ENCODE assay signal across 9 mouse cellular contexts in genomic region chr4:117914031-117914430, GRCm38 (mm10). TPM values are rescaled to one million over a fixed set of nuclear protein-coding genes. Genes with fewer than 3 reads are reported as not detected.
DNase-seq lines count a peak whose midpoint lies in the region; ATAC-seq and TF ChIP-seq lines count a peak whose summit lies in the region.
"Had no signal": no experiment of that assay in that cellular context is flagged by ENCODE, and none has a peak within 500 bp of the region (broad histone marks: within the 10 kb centered on the region; RNA-seq: fewer than 3 reads in every experiment).

No protein-coding gene starts in this region.

- no peak for TF ChIP-seq CTCF in heart, adult 2 months (IDR thresholded peaks at IDR 0.05)
- no peak for TF ChIP-seq CTCF in MEL (IDR thresholded peaks at IDR 0.05 in 2 of 3, conservative IDR thresholded peaks at IDR 0.05 in 1 of 3; ENCODE audit: control insufficient read depth in 1 of 3, insufficient read depth in 1 of 3, low read depth in 2 of 3, low read length in 3 of 3, poor library complexity in 1 of 3, severe bottlenecking in 1 of 3)

- H3K4me1 ChIP-seq in heart, adult 2 months (ENCODE audit: control insufficient read depth, insufficient read depth, low read length): peaks cover 6% of the 10 kb centered on the region
- H3K4me1 ChIP-seq in MEL (ENCODE audit: control insufficient read depth in 1 of 2, insufficient read depth in 2 of 2, low read length in 2 of 2): peaks cover 13 to 33% of the 10 kb centered on the region in 2 experiments
- H3K4me1 ChIP-seq in forebrain, embryonic 15.5 days: peaks cover 61% of the 10 kb centered on the region
- peaks cover 32% of the 10 kb centered on the region for H3K4me1 ChIP-seq in limb, embryonic 13.5 days
- peaks cover 49% of the 10 kb centered on the region for H3K4me1 ChIP-seq in stomach, embryonic 15.5 days

- ATAC-seq in forebrain, embryonic 15.5 days (replicated peaks): 0 out of 2 replicates have a peak, but pooled peaks have one; percentile 0
- 0 out of 2 replicates have a peak, but pooled peaks have one; percentile 1 for ATAC-seq in limb, embryonic 13.5 days (ENCODE audit: low FRiP score, low read depth)
- no peak; the same call in 1 of the 2 replicates for ATAC-seq in stomach, embryonic 15.5 days (ENCODE audit: insufficient read depth, low FRiP score, low read depth)

- no peaks in the 10 kb centered on the region for H3K27me3 ChIP-seq in heart, adult 2 months (ENCODE audit: control insufficient read depth, insufficient read depth, low read length)
- H3K27me3 ChIP-seq in MEL (ENCODE audit: control insufficient read depth in 1 of 2, insufficient read depth in 2 of 2, low read length in 2 of 2): no peaks in the 10 kb centered on the region
- no peaks in the 10 kb centered on the region for H3K27me3 ChIP-seq in forebrain, embryonic 15.5 days
- no peaks in the 10 kb centered on the region for H3K27me3 ChIP-seq in limb, embryonic 13.5 days
- H3K27me3 ChIP-seq in stomach, embryonic 15.5 days (replicated peaks): no peaks in the 10 kb centered on the region

- intact Hi-C loops in heart, adult 2 months (cut with DNase I): no loop called here
- intact Hi-C loops in left cerebral cortex, postnatal 36 days (cut with DNase I): loop anchor here (2.0 to 10.0 kb wide), 2 partner anchors 27 to 381 kb away; partner anchors contain the start of genes Atp6v0b and Ptprf

- peak overlapping the region; percentile 92 for H3K9ac ChIP-seq in heart, adult 2 months (ENCODE audit: low read depth, low read length)
- H3K9ac ChIP-seq in MEL (ENCODE audit: control insufficient read depth, low read depth, low read length, poor library complexity, severe bottlenecking): peak overlapping the region; percentile 75
- H3K9ac ChIP-seq in forebrain, embryonic 15.5 days (replicated peaks): peak overlapping the region; percentile 92
- peak overlapping the region; percentile 92 for H3K9ac ChIP-seq in limb, embryonic 13.5 days
- peak overlapping the region; percentile 63 for H3K9ac ChIP-seq in stomach, embryonic 15.5 days

- peak overlapping the region; percentile 98 for H3K4me3 ChIP-seq in heart, adult 2 months
- peak overlapping the region; percentile 90 to 96 for H3K4me3 ChIP-seq in MEL (ENCODE audit: control insufficient read depth in 1 of 2, insufficient read depth in 1 of 2, low read depth in 2 of 2, low read length in 2 of 2)
- peak overlapping the region; percentile 90 for H3K4me3 ChIP-seq in forebrain, embryonic 15.5 days
- peak overlapping the region; percentile 80 for H3K4me3 ChIP-seq in limb, embryonic 13.5 days
- H3K4me3 ChIP-seq in stomach, embryonic 15.5 days (replicated peaks): peak overlapping the region; percentile 73

- TF ChIP-seq POLR2A in heart, adult 2 months (IDR thresholded peaks at IDR 0.05; ENCODE audit: insufficient read depth, low read depth, low read length): no peak
- no peak for TF ChIP-seq POLR2A in MEL (IDR thresholded peaks at IDR 0.05; ENCODE audit: control insufficient read depth in 1 of 2, insufficient read depth in 1 of 2, low read depth in 1 of 2, low read length in 2 of 2, poor library complexity in 1 of 2)

- H3K79me2 ChIP-seq in heart, adult 2 months (replicated peaks; ENCODE audit: control insufficient read depth, insufficient read depth, low read length): peaks cover 2% of the 10 kb centered on the region; the same call in 1 of the 2 replicates
- peaks cover 41% of the 10 kb centered on the region for H3K79me2 ChIP-seq in MEL (ENCODE audit: control insufficient read depth, insufficient read depth, low read length, poor library complexity)

- H3K27ac ChIP-seq in heart, adult 2 months: peak overlapping the region; percentile 100
- H3K27ac ChIP-seq in MEL (ENCODE audit: control insufficient read depth, low read depth, low read length): no peak overlapping the region
- H3K27ac ChIP-seq in forebrain, embryonic 15.5 days (replicated peaks): peak overlapping the region; percentile 86
- H3K27ac ChIP-seq in limb, embryonic 13.5 days: no peak overlapping the region
- no peak overlapping the region for H3K27ac ChIP-seq in stomach, embryonic 15.5 days

- no peak for TF ChIP-seq RAD21 in MEL (IDR thresholded peaks at IDR 0.05; ENCODE audit: low read depth, low read length)

- H3K36me3 ChIP-seq in heart, adult 2 months (ENCODE audit: control insufficient read depth, insufficient read depth, low read length): peaks cover 4% of the 10 kb centered on the region
- H3K36me3 ChIP-seq in MEL (ENCODE audit: control insufficient read depth in 1 of 2, insufficient read depth in 2 of 2, low read length in 2 of 2): peaks cover 0 to 34% of the 10 kb centered on the region in 2 experiments; a peak in 2 of 4 replicates
- H3K36me3 ChIP-seq in forebrain, embryonic 15.5 days: peaks cover 13% of the 10 kb centered on the region; the same call in 1 of the 2 replicates
- peaks cover 34% of the 10 kb centered on the region for H3K36me3 ChIP-seq in limb, embryonic 13.5 days
- peaks cover 12% of the 10 kb centered on the region; the same call in 1 of the 2 replicates for H3K36me3 ChIP-seq in stomach, embryonic 15.5 days

- WGBS in heart, adult 2 months: 7% methylated on average over 8 of the region's 8 CpGs
- WGBS in forebrain, embryonic 15.5 days: 15% methylated on average over 8 of the region's 8 CpGs
- 17% methylated on average over 8 of the region's 8 CpGs for WGBS in limb, embryonic 13.5 days
- WGBS in stomach, embryonic 15.5 days: 18% methylated on average over 8 of the region's 8 CpGs

- H3K4me2 ChIP-seq in forebrain, embryonic 15.5 days (replicated peaks): peak overlapping the region; percentile 100
- H3K4me2 ChIP-seq in limb, embryonic 13.5 days (replicated peaks): peak overlapping the region; percentile 100
- peak overlapping the region; percentile 97 for H3K4me2 ChIP-seq in stomach, embryonic 15.5 days

- H3K9me3 ChIP-seq in MEL (replicated peaks; ENCODE audit: insufficient read depth, low read length): no peaks in the 10 kb centered on the region
- no peaks in the 10 kb centered on the region for H3K9me3 ChIP-seq in forebrain, embryonic 15.5 days
- no peaks in the 10 kb centered on the region for H3K9me3 ChIP-seq in limb, embryonic 13.5 days
- no peaks in the 10 kb centered on the region for H3K9me3 ChIP-seq in stomach, embryonic 15.5 days

- no peak for TF ChIP-seq EP300 in heart, adult 2 months (IDR thresholded peaks at IDR 0.05; ENCODE audit: insufficient read depth, low read depth, low read length)
- TF ChIP-seq EP300 in MEL (IDR thresholded peaks at IDR 0.05; ENCODE audit: low read depth in 1 of 2, low read length in 2 of 2): no peak

- peak; percentile 25 to 41 for DNase-seq in heart, adult 2 months
- no peak for DNase-seq in heart, postnatal 4 days
- DNase-seq in MEL (ENCODE audit: low read depth, low spot score): peak; percentile 18
- DNase-seq in left cerebral cortex, postnatal 36 days (ENCODE audit: low spot score in 2 of 2): no peak
- no peak for DNase-seq in adrenal gland, postnatal 14 days

RNA-seq across cellular contexts. Expression of gene Ipo13, which starts 0.8 kb away (rescaled TPM):
- 10 to 100 TPM; 60.8 to 68.4 TPM for total RNA-seq in heart, adult 2 months (2021)
- 104 and 108 TPM in 2 replicates for polyA plus RNA-seq in heart, adult 2 months (2012; rRNA removed)
- total RNA-seq in heart, postnatal 4 days (2021): 10 to 100 TPM; 49.6 TPM
- total RNA-seq in MEL (2012; rRNA removed): 38.1 and 39.5 TPM in 2 replicates
- 10 to 100 TPM in 1 of 2 experiments, not detected in 1; 88.0 TPM for polyA plus RNA-seq in MEL (2012; ENCODE audit: insufficient read depth in 1 of 2, insufficient read length in 2 of 2, low read depth in 1 of 2, low replicate concordance in 2 of 2, missing spikeins in 1 of 2)
- polyA plus RNA-seq in forebrain, embryonic 15.5 days (2015; fragmentation: Nextera tagmentation; extraction: Ambion mirVana): 69.3 and 75.5 TPM in 2 replicates
- 41.3 and 43.7 TPM in 2 replicates for polyA plus RNA-seq in limb, embryonic 13.5 days (2015; fragmentation: Nextera tagmentation; extraction: Ambion mirVana)
- polyA plus RNA-seq in stomach, embryonic 15.5 days (2015; fragmentation: Nextera tagmentation; extraction: Ambion mirVana): 37.5 and 42.9 TPM in 2 replicates
- total RNA-seq in left cerebral cortex, postnatal 36 days (2021): 100 to 1,000 TPM; 119 to 122 TPM
- 43.8 and 46.6 TPM in 2 replicates for total RNA-seq in adrenal gland, postnatal 14 days (2021)

RNA-seq across cellular contexts. Expression of gene Artn, which starts 15.5 kb away (rescaled TPM):
- total RNA-seq in heart, adult 2 months (2021): not detected
- polyA plus RNA-seq in heart, adult 2 months (2012; rRNA removed): 0.09 and 0.23 TPM in 2 replicates
- total RNA-seq in heart, postnatal 4 days (2021): under 1 TPM; 0.67 to 0.72 TPM
- 0.08 TPM in 1 of 2 replicates, not detected in the other for total RNA-seq in MEL (2012; rRNA removed)
- under 1 TPM in 1 of 2 experiments, not detected in 1; 0.21 TPM for polyA plus RNA-seq in MEL (2012; ENCODE audit: insufficient read depth in 1 of 2, insufficient read length in 2 of 2, low read depth in 1 of 2, low replicate concordance in 2 of 2, missing spikeins in 1 of 2)
- polyA plus RNA-seq in forebrain, embryonic 15.5 days (2015; fragmentation: Nextera tagmentation; extraction: Ambion mirVana): 0.10 and 0.28 TPM in 2 replicates
- 8.9 and 10.1 TPM in 2 replicates for polyA plus RNA-seq in limb, embryonic 13.5 days (2015; fragmentation: Nextera tagmentation; extraction: Ambion mirVana)
- 6.9 and 7.0 TPM in 2 replicates for polyA plus RNA-seq in stomach, embryonic 15.5 days (2015; fragmentation: Nextera tagmentation; extraction: Ambion mirVana)
- total RNA-seq in left cerebral cortex, postnatal 36 days (2021): 1 to 10 TPM; 3.1 TPM
- total RNA-seq in adrenal gland, postnatal 14 days (2021): 0.41 TPM in 1 of 2 replicates, not detected in the other
- total RNA-seq: heart, postnatal 14 days had no signal

RNA-seq across cellular contexts. Expression of gene Dph2, which starts 22.2 kb away (rescaled TPM):
- 1 to 10 TPM; 3.0 to 3.9 TPM for total RNA-seq in heart, adult 2 months (2021)
- 7.3 and 8.4 TPM in 2 replicates for polyA plus RNA-seq in heart, adult 2 months (2012; rRNA removed)
- 1 to 10 TPM; 4.1 to 5.1 TPM for total RNA-seq in heart, postnatal 4 days (2021)
- 24.7 and 27.2 TPM in 2 replicates for total RNA-seq in MEL (2012; rRNA removed)
- polyA plus RNA-seq in MEL (2012; ENCODE audit: insufficient read depth in 1 of 2, insufficient read length in 2 of 2, low read depth in 1 of 2, low replicate concordance in 2 of 2, missing spikeins in 1 of 2): 10 to 100 TPM in 1 of 2 experiments, not detected in 1; 25.2 TPM
- polyA plus RNA-seq in forebrain, embryonic 15.5 days (2015; fragmentation: Nextera tagmentation; extraction: Ambion mirVana): 26.8 and 29.4 TPM in 2 replicates
- polyA plus RNA-seq in limb, embryonic 13.5 days (2015; fragmentation: Nextera tagmentation; extraction: Ambion mirVana): 16.8 and 18.4 TPM in 2 replicates
- polyA plus RNA-seq in stomach, embryonic 15.5 days (2015; fragmentation: Nextera tagmentation; extraction: Ambion mirVana): 16.6 and 16.7 TPM in 2 replicates
- 10 to 100 TPM in 1 of 2 experiments, 1 to 10 TPM in 1; 6.6 to 10.8 TPM for total RNA-seq in left cerebral cortex, postnatal 36 days (2021)
- 10.2 and 10.7 TPM in 2 replicates for total RNA-seq in adrenal gland, postnatal 14 days (2021)

RNA-seq across cellular contexts. Expression of gene Atp6v0b, which starts 26.9 kb away (rescaled TPM):
- 100 to 1,000 TPM; 109 to 124 TPM for total RNA-seq in heart, adult 2 months (2021)
- 279 and 324 TPM in 2 replicates for polyA plus RNA-seq in heart, adult 2 months (2012; rRNA removed)
- 100 to 1,000 TPM; 115 to 126 TPM for total RNA-seq in heart, postnatal 4 days (2021)
- 227 and 286 TPM in 2 replicates for total RNA-seq in MEL (2012; rRNA removed)
- polyA plus RNA-seq in MEL (2012; ENCODE audit: insufficient read depth in 1 of 2, insufficient read length in 2 of 2, low read depth in 1 of 2, low replicate concordance in 2 of 2, missing spikeins in 1 of 2): 100 to 1,000 TPM in 1 of 2 experiments, not detected in 1; 343 TPM
- polyA plus RNA-seq in forebrain, embryonic 15.5 days (2015; fragmentation: Nextera tagmentation; extraction: Ambion mirVana): 460 and 461 TPM in 2 replicates
- polyA plus RNA-seq in limb, embryonic 13.5 days (2015; fragmentation: Nextera tagmentation; extraction: Ambion mirVana): 176 and 184 TPM in 2 replicates
- 214 and 232 TPM in 2 replicates for polyA plus RNA-seq in stomach, embryonic 15.5 days (2015; fragmentation: Nextera tagmentation; extraction: Ambion mirVana)
- total RNA-seq in left cerebral cortex, postnatal 36 days (2021): 100 to 1,000 TPM; 432 to 445 TPM
- total RNA-seq in adrenal gland, postnatal 14 days (2021): 167 and 172 TPM in 2 replicates

RNA-seq across cellular contexts. Expression of gene B4galt2, which starts 30.7 kb away (rescaled TPM):
- 1 to 10 TPM; 4.0 to 4.3 TPM for total RNA-seq in heart, adult 2 months (2021)
- 8.6 and 9.3 TPM in 2 replicates for polyA plus RNA-seq in heart, adult 2 months (2012; rRNA removed)
- total RNA-seq in heart, postnatal 4 days (2021): 10 to 100 TPM; 19.5 to 21.9 TPM
- total RNA-seq in MEL (2012; rRNA removed): 0.08 TPM in 1 of 2 replicates, not detected in the other
- under 1 TPM in 1 of 2 experiments, not detected in 1; 0.19 TPM for polyA plus RNA-seq in MEL (2012; ENCODE audit: insufficient read depth in 1 of 2, insufficient read length in 2 of 2, low read depth in 1 of 2, low replicate concordance in 2 of 2, missing spikeins in 1 of 2)
- 45.2 and 52.6 TPM in 2 replicates for polyA plus RNA-seq in forebrain, embryonic 15.5 days (2015; fragmentation: Nextera tagmentation; extraction: Ambion mirVana)
- 32.8 and 35.1 TPM in 2 replicates for polyA plus RNA-seq in limb, embryonic 13.5 days (2015; fragmentation: Nextera tagmentation; extraction: Ambion mirVana)
- 16.6 and 17.9 TPM in 2 replicates for polyA plus RNA-seq in stomach, embryonic 15.5 days (2015; fragmentation: Nextera tagmentation; extraction: Ambion mirVana)
- total RNA-seq in left cerebral cortex, postnatal 36 days (2021): 100 to 1,000 TPM in 1 of 2 experiments, 10 to 100 TPM in 1; 95.6 to 107 TPM
- total RNA-seq in adrenal gland, postnatal 14 days (2021): 12.6 and 15.1 TPM in 2 replicates

Comparison
In these comparisons a context has a peak if more than half of its experiments do, and no peak if none do; other contexts are left out.
1. DNase-seq: peak in heart, adult 2 months (2 of 2) and MEL (single experiment); none in heart, postnatal 4 days (single experiment), left cerebral cortex, postnatal 36 days (0 of 2) and adrenal gland, postnatal 14 days (single experiment).
2. H3K27ac ChIP-seq: peak in heart, adult 2 months (single experiment) and forebrain, embryonic 15.5 days (single experiment); none in MEL (single experiment), limb, embryonic 13.5 days (single experiment) and stomach, embryonic 15.5 days (single experiment).
3. Peak in every context shown above with its lines, with median percentiles within 50 percentile points of each other: H3K4me3 ChIP-seq, H3K9ac ChIP-seq and H3K4me2 ChIP-seq.